Mouse (Mus musculus): ENCODE results near the gene Hira. TPM values are rescaled to one million over a fixed set of nuclear protein-coding genes. Genes with fewer than 3 reads are reported as not detected.
A peak's percentile ranks its signal among the peaks of the same experiment; 100 is the strongest.
"Not testable (repeated sequence)": the region's sequence is repeated elsewhere in the genome, so short reads cannot be mapped to it uniquely, and the experiment has no call there.

The Hira gene
- polyA plus RNA-seq (2016; fragmentation: Nextera tagmentation; extraction: Ambion mirVana) = 22.8 and 25.8 TPM in 2 replicates

- Histone ChIP-seq H3K27me3 (replicated peaks; ENCODE audit: low read depth, poor library complexity, severe bottlenecking) (no peaks in the 10 kb centered on the region), H3K27ac (replicated peaks) (peak within 1 kb of the TSS; percentile 95), H3K4me3 (peak within 1 kb of the TSS; percentile 84), H3K36me3 (replicated peaks) (peaks cover 59% of the 10 kb centered on the region), H3K4me1 (peaks cover 14% of the 10 kb centered on the region), H3K9me3 (no peaks in the 10 kb centered on the region)
- under 1% methylated on average over 93 of the region's 93 CpGs for WGBS
- peak; percentile 97 for DNase-seq (ENCODE audit: low spot score)
These were observed at the start of gene Hira, which contains the start of gene Mrpl40 for GRCm38 (mm10) chr16:18876442-18877308. Hira (plus strand) TSS chr16:18877037. Mrpl40 (minus strand) TSS chr16:18876862.

DNA sequence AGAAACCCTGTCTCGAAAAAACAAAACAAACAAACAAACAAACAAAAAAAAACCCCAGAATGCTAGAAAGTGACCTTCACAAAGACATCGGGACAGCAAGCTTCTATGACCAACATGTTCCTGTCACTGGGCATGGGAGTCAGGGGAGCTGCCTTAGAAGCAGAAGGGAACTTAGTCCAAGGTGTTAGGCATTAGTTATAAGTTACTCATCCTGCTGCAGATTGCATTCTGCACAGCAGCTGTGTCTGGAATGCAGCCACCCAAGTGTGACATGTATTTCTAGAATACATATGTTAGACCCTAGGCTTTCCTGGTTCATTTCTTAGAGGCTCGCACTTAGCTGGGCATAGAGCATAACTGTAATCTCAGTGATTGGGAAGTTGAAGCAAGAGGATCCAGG lies 48.2 kb upstream of the Hira start:
- Histone ChIP-seq H3K9me3 (no peaks in the 10 kb centered on the region), H3K27ac (replicated peaks) (no peak overlapping the region), H3K27me3 (replicated peaks; ENCODE audit: low read depth, poor library complexity, severe bottlenecking) (no peaks in the 10 kb centered on the region), H3K4me3 (no peak overlapping the region), H3K4me1 (no peaks in the 10 kb centered on the region), H3K36me3 (replicated peaks) (peaks cover 100% of the 10 kb centered on the region)
- WGBS = 91% methylated on average over 3 of the region's 3 CpGs
- no peak for DNase-seq (ENCODE audit: low spot score)

- H3K36me3 ChIP-seq (replicated peaks) = peaks cover 100% of the 10 kb centered on the region
- H3K27ac ChIP-seq (replicated peaks) = no peak overlapping the region
- H3K4me3 ChIP-seq = no peak overlapping the region
- H3K9me3 ChIP-seq = no peaks in the 10 kb centered on the region
- DNase-seq (ENCODE audit: low spot score) = no peak
- H3K4me1 ChIP-seq = no peaks in the 10 kb centered on the region
- H3K27me3 ChIP-seq (replicated peaks; ENCODE audit: low read depth, poor library complexity, severe bottlenecking) = no peaks in the 10 kb centered on the region
- 90% methylated on average over 6 of the region's 6 CpGs for WGBS
These were observed 47.7 kb upstream of the Hira start for GRCm38 (mm10) chr16:18829102-18829501.

- DNase-seq (ENCODE audit: low spot score) = no peak
These were observed 43.4 kb upstream of the Hira start for GRCm38 (mm10) chr16:18833486-18833885.

GRCm38 (mm10) chr16:18836073-18836467 lies 40.8 kb upstream of the Hira start:
- no peaks in the 10 kb centered on the region for H3K27me3 ChIP-seq (replicated peaks; ENCODE audit: low read depth, poor library complexity, severe bottlenecking)
- 21% methylated on average over 3 of the region's 3 CpGs for WGBS
- no peak overlapping the region for H3K27ac ChIP-seq (replicated peaks)
- no peaks in the 10 kb centered on the region for H3K9me3 ChIP-seq
- DNase-seq (ENCODE audit: low spot score) = no peak
- peaks cover 5% of the 10 kb centered on the region; the same call in 1 of the 2 replicates for H3K4me1 ChIP-seq
- peak overlapping the region; percentile 95 for H3K4me3 ChIP-seq
- H3K36me3 ChIP-seq (replicated peaks) = peaks cover 65% of the 10 kb centered on the region

More at GRCm38 (mm10) chr16:18833486-18833885, 43.4 kb upstream of the Hira start:
- no peak overlapping the region for H3K4me3 ChIP-seq
- peaks cover 80% of the 10 kb centered on the region for H3K36me3 ChIP-seq (replicated peaks)
- WGBS = 80% methylated on average over 2 of the region's 2 CpGs
- H3K27me3 ChIP-seq (replicated peaks; ENCODE audit: low read depth, poor library complexity, severe bottlenecking) = no peaks in the 10 kb centered on the region
- H3K4me1 ChIP-seq = peaks cover 5% of the 10 kb centered on the region; the same call in 1 of the 2 replicates
- no peaks in the 10 kb centered on the region for H3K9me3 ChIP-seq
- no peak overlapping the region for H3K27ac ChIP-seq (replicated peaks)

GRCm38 (mm10) chr16:18836468-18837208 lies 40.2 kb upstream of the Hira start, which contains the start of the genes 2510002D24Rik and Gm28539:
2510002D24Rik (plus strand) TSS chr16:18836578.
Gm28539 (plus strand) TSS chr16:18836584.
- under 1% methylated on average over 46 of the region's 46 CpGs for WGBS
- H3K4me3 ChIP-seq = peak within 1 kb of the TSS; percentile 95
- DNase-seq (ENCODE audit: low spot score) = peak; percentile 92
- peaks cover 60% of the 10 kb centered on the region for H3K36me3 ChIP-seq (replicated peaks)
- no peaks in the 10 kb centered on the region for H3K9me3 ChIP-seq
- peak within 1 kb of the TSS; percentile 91 for H3K27ac ChIP-seq (replicated peaks)
- peaks cover 5% of the 10 kb centered on the region; the same call in 1 of the 2 replicates for H3K4me1 ChIP-seq
- H3K27me3 ChIP-seq (replicated peaks; ENCODE audit: low read depth, poor library complexity, severe bottlenecking) = no peaks in the 10 kb centered on the region

DNA sequence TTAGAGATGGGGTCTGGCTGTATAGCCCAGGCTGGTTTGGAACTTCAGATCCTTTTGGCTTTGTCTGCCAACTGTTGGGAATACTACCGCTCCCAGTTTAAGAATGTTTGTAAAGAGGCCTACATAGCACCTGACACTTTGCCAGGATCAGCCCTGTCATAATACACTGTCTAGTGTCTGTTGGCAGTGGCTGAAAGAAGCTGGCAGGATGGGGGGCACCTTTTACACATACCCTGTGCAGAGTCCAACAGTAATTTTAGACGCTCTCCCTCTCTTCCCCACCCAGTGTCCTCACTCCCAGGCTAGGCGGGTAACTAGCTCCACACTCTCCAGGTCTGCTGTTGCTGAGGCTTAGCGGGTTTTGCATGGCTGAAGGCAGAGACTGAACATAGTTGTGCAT lies 38.5 kb upstream of the Hira start:
- WGBS = 95% methylated on average over 4 of the region's 4 CpGs
- no peak for DNase-seq (ENCODE audit: low spot score)

DNA sequence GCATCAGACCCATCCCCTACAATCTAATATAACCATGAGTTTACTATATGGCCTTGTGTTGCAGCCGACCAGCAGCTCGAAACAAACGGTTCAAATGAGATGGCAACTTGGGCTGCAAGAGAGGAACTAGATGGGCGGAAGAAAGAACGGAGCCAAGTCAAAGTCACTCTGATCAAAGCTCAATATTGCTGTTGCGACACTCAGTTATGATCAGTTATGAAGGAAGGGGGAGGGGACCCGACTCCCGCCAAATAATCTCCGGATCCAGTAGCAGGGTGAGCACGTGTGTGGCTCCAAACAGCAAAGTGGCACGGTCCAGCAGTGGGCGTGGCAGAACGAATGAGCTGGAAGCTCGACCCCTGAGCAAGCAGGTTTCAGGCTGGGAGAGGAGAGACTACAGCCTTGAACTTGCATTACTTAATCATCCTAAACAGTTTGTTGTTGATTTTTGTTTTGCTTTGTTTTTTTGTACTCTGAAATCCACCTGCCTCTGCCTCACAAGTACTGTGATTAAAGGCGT lies 30.5 kb upstream of the Hira start:
- H3K36me3 ChIP-seq (replicated peaks) = no peaks in the 10 kb centered on the region
- no peaks in the 10 kb centered on the region for H3K4me1 ChIP-seq
- no peak overlapping the region for H3K27ac ChIP-seq (replicated peaks)
- no peaks in the 10 kb centered on the region for H3K27me3 ChIP-seq (replicated peaks; ENCODE audit: low read depth, poor library complexity, severe bottlenecking)
- H3K9me3 ChIP-seq = no peaks in the 10 kb centered on the region; the same call in 1 of the 2 replicates
- WGBS = 89% methylated on average over 15 of the region's 15 CpGs
- no peak overlapping the region for H3K4me3 ChIP-seq
- no peak for DNase-seq (ENCODE audit: low spot score)

More for the DNA sequence above, 38.5 kb upstream of the Hira start:
- Histone ChIP-seq H3K27ac (replicated peaks) (no peak overlapping the region), H3K36me3 (replicated peaks) (peaks cover 42% of the 10 kb centered on the region), H3K27me3 (replicated peaks; ENCODE audit: low read depth, poor library complexity, severe bottlenecking) (no peaks in the 10 kb centered on the region), H3K9me3 (no peaks in the 10 kb centered on the region), H3K4me3 (no peak overlapping the region), H3K4me1 (peaks cover 5% of the 10 kb centered on the region; the same call in 1 of the 2 replicates)

DNA sequence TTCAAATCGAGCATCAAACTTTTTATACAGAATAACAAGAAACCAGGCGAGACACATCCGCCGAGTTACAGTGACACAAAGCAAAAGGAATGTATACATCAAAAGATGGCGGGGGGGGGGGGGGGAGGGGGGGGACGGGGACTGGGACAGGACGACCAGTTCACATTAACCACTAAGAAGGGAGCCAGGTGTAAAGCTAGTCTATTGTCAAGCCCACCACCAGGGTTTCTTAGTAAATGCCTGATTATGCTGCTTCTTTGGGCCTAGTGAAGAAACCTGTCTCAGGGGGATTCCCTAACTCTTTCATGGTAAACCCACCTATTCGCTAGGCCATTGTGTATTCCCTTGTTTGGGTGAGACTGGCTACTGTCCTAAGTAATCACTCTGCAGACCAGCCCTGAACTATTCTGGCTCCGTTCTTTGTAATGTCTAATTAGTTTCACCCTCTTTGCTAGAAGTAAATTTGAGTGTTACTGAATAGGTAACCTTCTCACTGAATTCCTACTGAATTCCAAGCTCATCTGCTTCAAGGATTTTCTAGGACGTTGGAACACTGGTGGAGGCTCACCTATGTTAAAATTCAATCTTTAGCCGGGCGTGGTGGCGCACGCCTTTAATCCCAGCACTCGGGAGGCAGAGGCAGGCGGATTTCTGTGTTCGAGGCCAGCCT lies 27.2 kb upstream of the Hira start:
- H3K36me3 ChIP-seq (replicated peaks); H3K27me3 ChIP-seq (replicated peaks; ENCODE audit: low read depth, poor library complexity, severe bottlenecking); H3K27ac ChIP-seq (replicated peaks); DNase-seq (ENCODE audit: low spot score); H3K4me3 ChIP-seq; H3K9me3 ChIP-seq; H3K4me1 ChIP-seq: not testable (repeated sequence)
- 87% methylated on average over 17 of the region's 17 CpGs for WGBS

DNA sequence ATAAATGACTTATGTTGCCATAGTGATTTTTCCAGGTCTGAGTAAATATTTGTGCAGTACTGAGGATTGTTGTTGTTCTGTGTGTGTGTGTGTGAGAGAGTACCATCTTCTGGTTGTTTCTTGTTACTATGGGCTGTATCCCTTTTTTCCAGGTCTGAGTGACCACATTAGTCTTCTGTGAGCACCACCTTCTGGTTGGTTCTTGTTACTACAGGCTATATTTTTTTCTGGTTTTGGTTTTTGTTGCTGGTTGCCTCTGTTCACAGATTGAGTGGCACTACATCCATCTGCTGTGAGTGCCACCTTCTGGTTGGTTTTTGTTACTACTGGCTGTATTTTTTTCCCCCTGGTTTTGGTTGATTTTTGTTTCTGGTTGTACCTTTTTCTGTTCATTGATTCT lies 18.3 kb upstream of the Hira start:
- Histone ChIP-seq H3K9me3 (0 out of 2 replicates have a peak, but pooled peaks cover 4% of the 10 kb centered on the region), H3K4me3 (no peak overlapping the region), H3K27me3 (replicated peaks; ENCODE audit: low read depth, poor library complexity, severe bottlenecking) (no peaks in the 10 kb centered on the region), H3K36me3 (replicated peaks) (no peaks in the 10 kb centered on the region), H3K4me1 (no peaks in the 10 kb centered on the region), H3K27ac (replicated peaks) (no peak overlapping the region)
- no peak for DNase-seq (ENCODE audit: low spot score)

- no peak overlapping the region for H3K27ac ChIP-seq (replicated peaks)
- H3K27me3 ChIP-seq (replicated peaks; ENCODE audit: low read depth, poor library complexity, severe bottlenecking) = no peaks in the 10 kb centered on the region
- no peak for DNase-seq (ENCODE audit: low spot score)
- H3K4me1 ChIP-seq = no peaks in the 10 kb centered on the region
- H3K36me3 ChIP-seq (replicated peaks) = no peaks in the 10 kb centered on the region
- 73% methylated on average over 1 of the region's 1 CpGs for WGBS
- H3K4me3 ChIP-seq = no peak overlapping the region
- 0 out of 2 replicates have a peak, but pooled peaks cover 4% of the 10 kb centered on the region for H3K9me3 ChIP-seq
These were observed 16.7 kb upstream of the Hira start for GRCm38 (mm10) chr16:18860186-18860585.

GRCm38 (mm10) chr16:18870495-18870894 lies 6.3 kb upstream of the Hira start:
- H3K27ac ChIP-seq (replicated peaks); H3K4me3 ChIP-seq; H3K27me3 ChIP-seq (replicated peaks; ENCODE audit: low read depth, poor library complexity, severe bottlenecking); H3K4me1 ChIP-seq; H3K9me3 ChIP-seq; DNase-seq (ENCODE audit: low spot score): not testable (repeated sequence)
- whole genome bisulfite sequencing = 90% methylated on average over 1 of the region's 1 CpGs
- peaks cover 47% of the 10 kb centered on the region for H3K36me3 ChIP-seq (replicated peaks)
